Mouse (Mus musculus): ENCODE results near the gene Bub1b.

DNA sequence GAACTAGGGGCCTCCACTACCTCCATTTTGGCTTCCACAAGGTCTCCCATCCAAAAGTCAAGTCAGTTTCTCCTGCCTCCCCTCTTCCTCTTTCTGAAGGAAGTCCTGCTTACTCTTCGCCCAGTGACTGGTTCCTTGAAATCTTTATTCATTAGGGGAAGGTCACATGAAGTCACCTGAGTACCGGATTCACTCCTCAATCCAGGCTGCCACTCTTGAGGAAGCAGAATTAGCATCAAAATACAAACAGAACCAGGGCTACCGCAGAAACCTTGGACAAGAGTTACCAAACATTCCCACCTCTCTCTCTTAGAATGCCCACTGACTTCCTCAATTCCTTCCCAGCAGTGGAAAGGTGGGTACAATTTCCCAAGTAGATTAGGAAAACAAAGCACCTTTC, 10.3 kb upstream of the Bub1b start:
- TF ChIP-seq POLR2A (IDR thresholded peaks at IDR 0.05; ENCODE audit: borderline replicate concordance, insufficient read depth, low read length), result no peak
- no peak for TF ChIP-seq CTCF (IDR thresholded peaks at IDR 0.05; ENCODE audit: borderline replicate concordance, insufficient read depth, low read depth, low read length)

All from cerebellum, adult 2 months (tissue).